Mouse (Mus musculus): ENCODE measurements around the gene Tmem123. TPM values are rescaled to one million over a fixed set of nuclear protein-coding genes. Genes with fewer than 3 reads are reported as not detected.

The Tmem123 gene
- polyA plus RNA-seq, 1 experiment from 2014 or later: 125 TPM

DNA sequence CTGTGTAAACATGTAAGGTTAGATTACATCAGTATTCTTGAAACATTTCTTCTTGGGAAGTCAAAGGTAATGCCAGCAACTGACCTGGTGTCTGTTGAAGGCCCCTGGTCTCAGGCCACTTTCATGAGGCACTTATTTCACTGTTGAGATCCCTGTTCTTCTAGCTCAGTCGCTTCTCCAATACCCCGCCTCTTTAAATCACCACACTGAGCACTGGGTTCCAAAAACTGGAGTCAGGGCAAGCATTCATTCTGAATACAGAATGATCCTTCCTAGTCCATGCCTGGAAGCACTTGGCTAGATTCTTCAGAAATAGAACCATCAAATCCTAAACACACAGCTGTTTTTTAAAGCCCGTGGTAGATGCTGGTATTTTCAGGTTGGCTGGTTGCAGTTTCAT, 1.1 kb upstream of the Tmem123 start:
- H3K27ac ChIP-seq (replicated peaks): 0 out of 2 replicates have a peak overlapping the region, but pooled peaks have one; percentile 4
- no peak for ATAC-seq (ENCODE audit: insufficient number of reproducible peaks, low FRiP score, low TSS enrichment, low read depth)
- 68% methylated on average over 3 of the region's 3 CpGs for WGBS
- 0 out of 2 replicates have a peak, but pooled peaks cover 2% of the 10 kb centered on the region for H3K27me3 ChIP-seq
- peaks cover 5% of the 10 kb centered on the region; the same call in 1 of the 2 replicates for H3K4me1 ChIP-seq
- no peaks in the 10 kb centered on the region for H3K9me3 ChIP-seq (replicated peaks)
- no peak overlapping the region for H3K4me3 ChIP-seq (replicated peaks)
- H3K4me2 ChIP-seq (replicated peaks): peak overlapping the region; percentile 77; the same call in 1 of the 2 replicates
- no peak overlapping the region for H3K9ac ChIP-seq
- H3K36me3 ChIP-seq: no peaks in the 10 kb centered on the region

DNA sequence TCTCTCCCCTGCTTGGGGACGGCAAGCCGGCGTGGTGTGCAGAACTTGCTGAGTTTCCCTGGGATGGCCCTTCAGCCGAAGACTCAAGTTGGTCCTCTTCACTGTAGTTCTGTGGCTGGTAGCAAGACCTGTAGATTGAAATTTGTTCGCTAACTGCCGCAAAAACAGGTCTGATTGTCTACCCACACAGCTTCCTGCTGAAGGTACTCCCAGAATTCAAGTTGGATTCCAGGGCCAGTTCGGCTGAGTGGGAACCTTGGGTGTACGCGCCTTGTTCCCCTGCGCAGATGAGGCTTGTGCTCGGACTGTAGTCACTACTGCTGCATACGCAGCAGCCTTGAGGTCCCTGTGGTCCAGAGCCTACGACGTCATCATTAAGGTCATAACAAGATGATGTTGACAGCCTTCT, 626 bp downstream of the Tmem123 start:
- peaks cover 5% of the 10 kb centered on the region; the same call in 1 of the 2 replicates for H3K4me1 ChIP-seq
- WGBS: 1% methylated on average over 14 of the region's 14 CpGs
- 0 out of 2 replicates have a peak, but pooled peaks cover 2% of the 10 kb centered on the region for H3K27me3 ChIP-seq
- peak overlapping the region; percentile 83 for H3K4me3 ChIP-seq (replicated peaks)
- no peaks in the 10 kb centered on the region for H3K9me3 ChIP-seq (replicated peaks)
- peak overlapping the region; percentile 72 for H3K9ac ChIP-seq
- peak overlapping the region; percentile 77 for H3K4me2 ChIP-seq (replicated peaks)
- H3K27ac ChIP-seq (replicated peaks): peak overlapping the region; percentile 88
- ATAC-seq (ENCODE audit: insufficient number of reproducible peaks, low FRiP score, low TSS enrichment, low read depth): no peak
- H3K36me3 ChIP-seq: peaks cover 4% of the 10 kb centered on the region; the same call in 1 of the 2 replicates

DNA sequence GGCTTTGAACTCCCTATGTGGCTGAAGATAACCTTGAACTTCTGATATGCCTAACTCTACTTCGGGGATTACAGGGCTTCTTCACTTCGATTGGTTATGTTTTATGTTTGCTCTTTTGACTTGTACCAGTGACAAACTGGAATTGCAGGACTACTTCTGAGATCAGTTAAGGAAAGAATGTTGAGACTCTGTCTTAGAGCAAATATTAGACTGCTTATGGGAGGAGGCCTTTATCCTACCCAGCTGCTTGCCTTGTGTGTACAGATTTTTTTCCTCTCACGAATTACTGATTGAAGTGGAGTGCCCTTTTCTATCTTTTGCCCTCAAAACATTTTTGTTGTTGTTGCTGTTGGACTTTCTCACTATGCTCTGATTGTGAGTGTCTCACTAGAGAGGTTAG, 1.4 kb downstream of the Tmem123 start:
- WGBS: 41% methylated on average over 3 of the region's 3 CpGs
- peaks cover 5% of the 10 kb centered on the region; the same call in 1 of the 2 replicates for H3K4me1 ChIP-seq
- H3K4me3 ChIP-seq (replicated peaks): peak overlapping the region; percentile 83
- no peaks in the 10 kb centered on the region for H3K9me3 ChIP-seq (replicated peaks)
- H3K36me3 ChIP-seq: peaks cover 11% of the 10 kb centered on the region; the same call in 1 of the 2 replicates
- peak overlapping the region; percentile 77 for H3K4me2 ChIP-seq (replicated peaks)
- no peak for ATAC-seq (ENCODE audit: insufficient number of reproducible peaks, low FRiP score, low TSS enrichment, low read depth)
- 0 out of 2 replicates have a peak, but pooled peaks cover 2% of the 10 kb centered on the region for H3K27me3 ChIP-seq
- no peak overlapping the region for H3K9ac ChIP-seq
- no peak overlapping the region for H3K27ac ChIP-seq (replicated peaks)

DNA sequence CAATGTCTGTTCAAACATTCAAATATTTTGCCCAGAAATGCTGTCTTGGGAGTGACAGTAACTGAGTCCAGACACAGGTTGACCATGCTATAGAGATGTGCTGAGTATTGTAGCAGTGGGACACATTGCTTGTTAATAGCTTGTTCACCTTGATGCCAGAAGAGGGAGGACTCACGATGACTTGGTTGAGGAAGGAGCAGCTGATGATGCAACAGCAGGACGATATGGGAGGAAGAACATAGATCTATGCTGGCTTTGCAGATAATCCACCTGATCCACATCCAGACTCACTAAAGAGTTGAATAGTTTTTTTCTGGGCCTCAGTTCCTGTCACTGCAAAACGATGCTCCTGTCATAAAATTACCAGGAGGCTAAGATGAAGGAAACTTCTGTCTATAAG, 2.7 kb downstream of the Tmem123 start:
- no peak for ATAC-seq (ENCODE audit: insufficient number of reproducible peaks, low FRiP score, low TSS enrichment, low read depth)
- H3K9ac ChIP-seq: no peak overlapping the region
- H3K36me3 ChIP-seq: peaks cover 14% of the 10 kb centered on the region; the same call in 1 of the 2 replicates
- H3K4me3 ChIP-seq (replicated peaks): no peak overlapping the region
- WGBS: 57% methylated on average over 3 of the region's 3 CpGs
- no peak overlapping the region for H3K27ac ChIP-seq (replicated peaks)
- peaks cover 5% of the 10 kb centered on the region; the same call in 1 of the 2 replicates for H3K4me1 ChIP-seq
- no peak overlapping the region for H3K4me2 ChIP-seq (replicated peaks)
- 0 out of 2 replicates have a peak, but pooled peaks cover 2% of the 10 kb centered on the region for H3K27me3 ChIP-seq
- H3K9me3 ChIP-seq (replicated peaks): no peaks in the 10 kb centered on the region

DNA sequence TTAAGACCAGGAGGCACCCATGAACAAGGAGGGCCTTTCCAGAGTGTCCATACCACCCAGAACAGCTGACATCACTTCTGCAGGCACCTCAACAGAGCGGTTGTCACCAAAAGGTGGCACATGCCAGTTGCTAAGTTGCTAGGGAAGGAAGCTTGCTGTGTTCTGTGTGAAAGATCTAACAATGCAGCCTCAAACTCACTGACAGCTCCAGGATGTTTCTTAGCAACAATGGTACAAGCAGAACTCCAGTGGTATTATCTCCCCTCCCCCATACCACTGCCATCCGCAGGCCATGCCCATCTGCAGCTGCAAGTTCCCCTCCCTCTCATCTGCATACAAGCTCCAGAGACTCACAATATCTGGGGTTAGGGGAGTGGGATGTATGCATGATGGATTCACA, 3.7 kb downstream of the Tmem123 start:
- no peak overlapping the region for H3K9ac ChIP-seq

DNA sequence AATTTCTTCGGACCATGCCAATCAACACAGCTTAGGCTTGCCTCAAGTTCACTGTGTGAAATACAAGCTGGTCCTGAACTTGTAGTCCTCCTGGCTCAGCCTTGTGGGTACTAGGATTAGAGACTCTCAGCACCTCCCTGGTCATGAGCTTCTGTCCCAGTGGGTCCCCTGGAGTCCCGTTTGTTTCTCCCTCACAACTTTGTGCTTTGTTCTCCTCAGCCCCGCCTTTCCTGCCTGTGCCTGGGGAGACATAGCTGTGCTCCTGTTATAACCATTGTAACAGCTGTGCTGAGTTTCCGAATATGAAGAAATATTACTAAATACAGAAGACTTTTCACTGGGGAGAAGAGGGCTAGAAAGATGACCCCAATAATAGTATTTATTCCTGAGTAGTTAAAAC, 5.2 kb downstream of the Tmem123 start:
- Histone ChIP-seq H3K4me3 (replicated peaks) (no peak overlapping the region), H3K9ac (no peak overlapping the region), H3K4me2 (replicated peaks) (no peak overlapping the region), H3K4me1 (peaks cover 14% of the 10 kb centered on the region; the same call in 1 of the 2 replicates), H3K27ac (replicated peaks) (no peak overlapping the region), H3K9me3 (replicated peaks) (no peaks in the 10 kb centered on the region), H3K36me3 (peaks cover 30% of the 10 kb centered on the region; the same call in 1 of the 2 replicates), H3K27me3 (no peaks in the 10 kb centered on the region)
- ATAC-seq (ENCODE audit: insufficient number of reproducible peaks, low FRiP score, low TSS enrichment, low read depth): no peak
- WGBS: 62% methylated on average over 4 of the region's 4 CpGs

More for the DNA sequence above, 3.7 kb downstream of the Tmem123 start:
- 41% methylated on average over 2 of the region's 2 CpGs for WGBS
- Histone ChIP-seq H3K36me3 (peaks cover 18% of the 10 kb centered on the region; the same call in 1 of the 2 replicates), H3K9me3 (replicated peaks) (no peaks in the 10 kb centered on the region), H3K27ac (replicated peaks) (no peak overlapping the region), H3K4me1 (peaks cover 13% of the 10 kb centered on the region; the same call in 1 of the 2 replicates), H3K4me2 (replicated peaks) (no peak overlapping the region), H3K27me3 (no peaks in the 10 kb centered on the region), H3K4me3 (replicated peaks) (no peak overlapping the region)
- no peak for ATAC-seq (ENCODE audit: insufficient number of reproducible peaks, low FRiP score, low TSS enrichment, low read depth)

DNA sequence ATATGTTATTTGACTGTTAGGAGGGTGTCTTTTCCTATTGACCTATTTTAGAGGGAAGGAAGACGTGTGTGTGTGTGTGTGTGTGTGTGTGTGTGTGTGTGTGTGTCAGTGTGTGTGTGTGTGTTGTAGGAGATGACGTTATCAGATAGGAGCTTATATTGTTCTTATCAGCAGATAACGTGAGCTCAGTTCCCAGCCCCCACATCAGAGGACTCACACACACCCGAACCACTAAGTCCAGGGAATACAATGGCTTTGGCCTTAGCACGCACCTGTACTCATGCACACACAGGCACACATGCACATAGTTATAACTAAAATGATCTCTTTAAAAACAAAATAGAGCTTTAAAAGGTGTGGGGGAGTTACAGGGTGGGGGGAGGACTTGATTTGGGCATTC, 5.7 kb downstream of the Tmem123 start:
- H3K4me1 ChIP-seq: peaks cover 14% of the 10 kb centered on the region; the same call in 1 of the 2 replicates
- no peak for ATAC-seq (ENCODE audit: insufficient number of reproducible peaks, low FRiP score, low TSS enrichment, low read depth)
- H3K4me3 ChIP-seq (replicated peaks): no peak overlapping the region

DNA sequence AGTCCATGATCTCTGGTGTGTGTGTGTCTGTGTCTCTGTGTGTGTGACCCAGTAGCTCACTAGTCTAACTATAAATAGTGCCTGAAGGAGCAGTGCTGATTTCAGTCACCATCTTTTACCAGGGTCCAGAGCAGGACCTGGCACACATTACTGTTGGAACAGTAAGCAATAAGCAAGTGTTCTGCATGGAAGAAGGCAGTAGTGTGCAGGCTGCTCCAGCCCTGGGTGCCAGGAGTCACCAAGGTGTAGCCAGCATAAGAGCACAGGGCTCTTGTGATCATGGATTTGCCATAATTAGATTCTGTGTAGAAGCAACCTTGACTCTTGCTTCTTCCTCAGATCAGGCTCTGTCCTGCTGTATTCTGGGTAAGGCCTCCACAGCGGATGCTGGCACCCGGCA, 8.5 kb downstream of the Tmem123 start:
- Histone ChIP-seq H3K27ac (replicated peaks) (no peak overlapping the region), H3K9me3 (replicated peaks) (no peaks in the 10 kb centered on the region), H3K9ac (no peak overlapping the region), H3K4me1 (peaks cover 9% of the 10 kb centered on the region; the same call in 1 of the 2 replicates), H3K27me3 (no peaks in the 10 kb centered on the region), H3K4me2 (replicated peaks) (no peak overlapping the region), H3K4me3 (replicated peaks) (no peak overlapping the region), H3K36me3 (peaks cover 30% of the 10 kb centered on the region; the same call in 1 of the 2 replicates)
- ATAC-seq (ENCODE audit: insufficient number of reproducible peaks, low FRiP score, low TSS enrichment, low read depth): no peak
- 86% methylated on average over 2 of the region's 2 CpGs for WGBS

More for the DNA sequence above, 5.7 kb downstream of the Tmem123 start:
- H3K27ac ChIP-seq (replicated peaks): no peak overlapping the region
- H3K27me3 ChIP-seq: no peaks in the 10 kb centered on the region
- 77% methylated on average over 5 of the region's 5 CpGs for WGBS
- H3K9me3 ChIP-seq (replicated peaks): no peaks in the 10 kb centered on the region
- no peak overlapping the region for H3K9ac ChIP-seq
- peaks cover 30% of the 10 kb centered on the region; the same call in 1 of the 2 replicates for H3K36me3 ChIP-seq
- H3K4me2 ChIP-seq (replicated peaks): no peak overlapping the region

DNA sequence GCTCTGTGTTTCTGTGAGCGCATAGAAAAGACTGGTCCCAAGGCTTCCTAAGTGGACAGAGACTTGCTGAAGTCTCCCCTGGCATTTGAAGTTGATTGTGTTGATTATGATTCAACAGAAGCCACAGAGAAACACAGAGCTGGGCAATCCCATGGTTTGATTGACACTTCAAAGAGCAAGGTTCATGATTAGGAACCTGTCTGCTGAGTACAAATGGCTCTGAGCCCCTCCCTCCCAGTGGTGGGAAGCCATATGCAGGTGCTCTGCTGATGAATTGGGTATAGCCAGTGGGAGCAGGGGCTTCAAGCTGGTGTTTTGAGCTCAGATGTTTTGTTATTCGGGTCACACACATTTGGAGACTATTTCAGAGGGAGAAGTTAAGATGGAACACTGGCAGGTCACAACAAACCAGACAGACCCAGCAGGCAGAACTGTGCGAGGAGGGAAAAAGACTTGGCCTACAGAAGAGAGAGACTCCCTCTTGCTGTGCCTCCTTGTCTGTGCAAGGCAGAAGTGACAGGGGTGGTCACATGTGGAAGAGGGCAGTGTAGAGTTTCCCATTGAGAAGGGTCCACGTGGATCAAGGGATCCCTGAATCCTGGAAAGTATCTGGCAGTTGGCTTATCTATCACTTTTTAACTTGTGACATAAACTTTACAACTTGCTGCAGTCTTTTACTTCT, 9.1 kb downstream of the Tmem123 start:
- no peak overlapping the region for H3K4me3 ChIP-seq (replicated peaks)
- ATAC-seq (ENCODE audit: insufficient number of reproducible peaks, low FRiP score, low TSS enrichment, low read depth): no peak
- H3K27ac ChIP-seq (replicated peaks): no peak overlapping the region
- H3K36me3 ChIP-seq: peaks cover 30% of the 10 kb centered on the region; the same call in 1 of the 2 replicates
- WGBS: 74% methylated on average over 4 of the region's 4 CpGs
- no peak overlapping the region for H3K4me2 ChIP-seq (replicated peaks)
- H3K9ac ChIP-seq: no peak overlapping the region
- no peaks in the 10 kb centered on the region for H3K9me3 ChIP-seq (replicated peaks)
- no peaks in the 10 kb centered on the region for H3K27me3 ChIP-seq
- H3K4me1 ChIP-seq: peaks cover 9% of the 10 kb centered on the region; the same call in 1 of the 2 replicates

DNA sequence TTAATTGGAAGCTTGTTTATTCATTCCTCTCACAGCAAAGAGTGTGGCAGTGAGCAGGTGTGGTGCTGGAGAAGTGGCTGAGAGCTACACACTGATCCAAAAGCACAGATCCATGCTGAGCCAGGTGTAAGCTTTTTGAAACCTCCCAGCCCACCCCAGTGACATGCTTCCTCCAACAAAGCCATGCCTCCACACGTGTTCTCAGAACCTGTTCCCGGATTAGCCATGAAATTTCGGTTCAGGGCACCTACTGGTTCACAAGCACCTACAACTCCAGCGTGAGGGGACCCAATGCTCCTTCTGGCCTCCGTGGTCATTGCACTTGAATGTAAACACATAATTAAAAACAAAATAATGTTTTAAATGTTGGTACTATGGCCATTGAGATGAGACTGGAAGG, 9.8 kb downstream of the Tmem123 start:
- ATAC-seq (ENCODE audit: insufficient number of reproducible peaks, low FRiP score, low TSS enrichment, low read depth): no peak
- Histone ChIP-seq H3K4me2 (replicated peaks) (no peak overlapping the region), H3K9ac (no peak overlapping the region), H3K27me3 (no peaks in the 10 kb centered on the region), H3K36me3 (peaks cover 30% of the 10 kb centered on the region; the same call in 1 of the 2 replicates), H3K4me3 (replicated peaks) (no peak overlapping the region), H3K27ac (replicated peaks) (no peak overlapping the region), H3K4me1 (peaks cover 12% of the 10 kb centered on the region), H3K9me3 (replicated peaks) (no peaks in the 10 kb centered on the region)
- WGBS: 86% methylated on average over 5 of the region's 5 CpGs

DNA sequence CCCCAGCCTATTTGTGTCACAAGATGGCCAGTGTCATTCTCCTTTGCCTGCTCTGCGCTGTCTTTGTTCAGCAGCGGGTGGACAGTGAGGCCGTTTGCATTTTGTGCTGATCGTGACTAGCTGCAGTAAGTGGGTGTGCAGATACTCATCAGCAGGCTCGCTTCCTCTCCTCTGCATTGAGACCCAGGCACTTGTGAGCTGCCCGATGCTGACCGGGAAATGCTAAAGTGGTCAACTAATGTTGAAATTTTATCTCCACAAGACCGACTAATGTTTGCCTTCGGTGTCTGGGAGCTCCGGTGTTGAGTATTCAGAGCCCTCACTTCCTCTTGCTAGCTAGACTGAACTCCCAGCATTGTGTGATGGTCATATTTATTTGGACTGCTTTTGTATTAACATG, 10.7 kb downstream of the Tmem123 start:
- H3K36me3 ChIP-seq: peaks cover 26% of the 10 kb centered on the region; the same call in 1 of the 2 replicates
- H3K9me3 ChIP-seq (replicated peaks): no peaks in the 10 kb centered on the region
- peaks cover 12% of the 10 kb centered on the region for H3K4me1 ChIP-seq
- H3K27ac ChIP-seq (replicated peaks): no peak overlapping the region
- H3K27me3 ChIP-seq: no peaks in the 10 kb centered on the region
- H3K4me2 ChIP-seq (replicated peaks): no peak overlapping the region
- no peak for ATAC-seq (ENCODE audit: insufficient number of reproducible peaks, low FRiP score, low TSS enrichment, low read depth)
- no peak overlapping the region for H3K9ac ChIP-seq
- 85% methylated on average over 10 of the region's 10 CpGs for WGBS
- no peak overlapping the region for H3K4me3 ChIP-seq (replicated peaks)

Measured in embryonic facial prominence, embryonic 15.5 days (tissue).